Mouse (Mus musculus): ENCODE measurements around the gene Camk2g.

DNA sequence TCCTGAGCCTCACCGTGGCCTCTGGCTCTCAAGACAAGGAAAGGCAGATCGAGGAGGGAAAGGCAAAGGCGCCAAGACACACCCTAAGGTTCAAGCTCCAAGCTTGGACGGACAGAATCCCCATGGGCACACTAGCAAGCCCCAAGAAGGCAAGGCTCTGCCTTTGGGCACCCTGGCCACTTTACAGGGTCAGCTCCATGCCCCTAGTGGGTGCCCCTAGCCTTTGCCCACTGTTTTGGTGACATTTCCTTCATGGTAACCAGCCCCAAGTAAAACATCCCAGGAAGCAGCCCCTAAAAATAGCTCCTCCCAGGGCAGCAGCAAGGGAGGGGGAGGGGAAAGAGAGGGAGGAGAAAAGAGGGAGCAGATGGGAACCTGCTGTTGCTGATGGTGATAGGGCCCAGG lies 7.3 kb downstream of the Camk2g start:
- no peak for TF ChIP-seq POLR2A (IDR thresholded peaks at IDR 0.05; ENCODE audit: insufficient read length, low read depth)
- TF ChIP-seq MYOG (IDR thresholded peaks at IDR 0.05; ENCODE audit: control insufficient read depth in 1 of 3, insufficient read depth in 1 of 3, insufficient read length in 2 of 3, low read depth in 2 of 3), result no peak
- TF ChIP-seq USF1 (IDR thresholded peaks at IDR 0.05; ENCODE audit: low read depth), result no peak
- no peak for TF ChIP-seq MAX (IDR thresholded peaks at IDR 0.05; ENCODE audit: low read depth)
- no peak for TF ChIP-seq TCF12 (IDR thresholded peaks at IDR 0.05; ENCODE audit: insufficient read depth, poor library complexity, severe bottlenecking)
- no peak for TF ChIP-seq E2F4 (IDR thresholded peaks at IDR 0.05; ENCODE audit: insufficient read depth)
- no peak for TF ChIP-seq CEBPB (IDR thresholded peaks at IDR 0.05; ENCODE audit: insufficient read depth, poor library complexity, severe bottlenecking)
- TF ChIP-seq TCF3 (IDR thresholded peaks at IDR 0.05; ENCODE audit: insufficient read length, low read depth), result no peak
- TF ChIP-seq SRF (IDR thresholded peaks at IDR 0.05; ENCODE audit: control insufficient read depth, insufficient read length, low read depth), result no peak

All from myocyte (in vitro differentiated cells).